Mouse (Mus musculus): ENCODE results near the gene Ndufs7.

The Ndufs7 gene

DNA sequence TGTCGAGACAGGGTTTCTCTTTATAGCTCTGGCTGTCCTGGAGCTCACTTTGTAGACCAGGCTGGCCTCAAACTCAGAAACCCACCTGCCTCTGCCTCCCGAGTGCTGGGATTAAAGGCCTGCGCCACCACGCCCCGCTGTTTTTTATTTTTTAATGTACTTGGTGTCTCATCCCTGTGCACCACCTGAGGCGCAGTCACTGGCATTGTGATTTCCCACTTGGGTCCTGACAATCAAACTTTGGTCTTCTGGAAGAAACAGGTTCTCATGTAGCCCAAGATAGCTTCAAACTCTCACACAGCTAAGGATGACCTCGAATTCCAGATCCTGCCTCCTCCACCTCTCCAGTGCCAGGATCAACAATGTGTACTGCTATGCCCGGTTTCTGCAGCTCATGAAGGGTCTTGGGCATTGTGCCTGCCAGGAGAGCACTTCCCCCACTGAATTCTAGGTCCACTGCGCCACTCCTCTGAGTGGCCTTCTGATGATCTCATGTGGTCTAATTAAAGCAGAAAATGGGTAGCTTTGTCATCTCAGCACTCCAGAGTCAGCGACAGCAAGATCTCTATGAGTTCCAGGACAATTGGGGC, 13.9 kb downstream of the Ndufs7 start:
- no peak for DNase-seq (ENCODE audit: low spot score)

DNA sequence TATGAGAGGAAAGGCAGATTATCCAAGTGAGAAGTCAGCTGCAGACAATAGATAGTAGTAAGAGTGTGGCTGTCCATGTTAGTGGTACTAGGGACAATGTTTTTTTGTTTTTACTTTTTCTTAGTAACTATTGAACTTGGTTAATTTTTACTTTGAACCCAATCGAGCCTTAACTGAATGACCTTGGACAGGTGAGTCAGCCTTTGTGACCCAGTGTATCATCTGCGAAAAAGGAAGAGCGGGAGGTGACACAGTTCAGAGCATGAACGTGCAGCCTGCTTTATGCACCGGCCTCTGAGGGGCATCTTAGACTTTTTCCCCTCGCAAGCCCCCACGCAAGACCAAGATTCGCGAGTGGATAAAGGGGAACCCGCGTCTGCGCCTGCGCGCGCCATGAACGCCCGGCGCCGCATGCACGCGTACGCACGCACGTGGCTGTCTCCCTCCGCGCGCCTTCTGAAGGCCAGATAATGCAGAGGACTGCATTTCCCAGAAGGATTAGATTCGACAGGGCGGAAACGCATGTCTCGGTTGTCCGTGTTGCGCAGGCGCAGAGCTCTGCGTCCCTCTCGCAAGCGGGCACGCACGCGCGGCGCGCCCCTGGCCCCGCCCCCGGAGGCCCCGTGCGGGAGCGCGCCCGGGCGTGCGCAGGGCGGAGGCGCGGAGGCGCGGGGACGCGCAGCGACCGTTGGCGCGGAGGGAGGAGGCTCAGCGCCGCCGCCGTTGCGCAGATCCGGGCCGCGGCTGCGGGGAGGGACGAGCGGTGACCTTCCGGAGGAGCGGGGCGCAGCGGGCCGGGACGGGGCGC, 15.6 kb downstream of the Ndufs7 start:
- peak; percentile 99 for DNase-seq (ENCODE audit: low spot score)

DNA sequence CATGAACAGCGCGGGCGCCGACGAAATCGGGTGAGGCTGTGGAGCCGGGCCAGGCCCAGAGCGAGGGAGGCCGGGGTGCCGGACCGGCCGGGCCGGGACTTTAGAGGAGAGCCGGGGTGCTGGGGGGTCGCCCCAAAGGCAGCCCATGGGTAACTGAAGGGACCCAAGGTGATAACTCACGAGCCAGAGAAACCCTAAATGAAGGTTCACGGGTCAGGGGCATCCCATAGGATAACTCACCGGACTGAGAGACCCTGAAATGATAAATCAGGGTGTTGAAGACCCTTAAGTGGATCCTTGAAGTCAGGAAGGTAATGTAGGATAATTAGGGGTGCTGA, 16.2 kb downstream of the Ndufs7 start:
- DNase-seq (ENCODE audit: low spot score), result no peak

DNA sequence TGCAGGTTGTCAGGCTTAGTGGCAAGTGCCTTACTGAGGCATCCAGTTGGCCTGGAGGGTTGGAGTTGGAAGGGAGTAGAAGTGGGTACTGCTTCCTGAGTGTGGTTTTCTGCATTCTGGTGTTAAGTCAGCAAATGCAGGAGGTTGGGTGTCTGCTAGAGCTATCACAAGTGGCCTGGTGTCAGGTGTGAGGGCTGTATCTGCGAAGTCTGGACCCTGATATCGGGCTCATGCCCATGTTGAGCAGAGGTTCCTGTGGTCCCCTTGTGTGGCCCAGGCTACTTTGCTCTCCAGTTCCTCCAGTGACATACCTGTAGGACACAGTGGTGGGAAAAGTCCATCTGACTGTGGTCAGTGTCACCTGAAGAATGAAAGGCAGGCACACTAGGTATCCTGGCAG, 21.2 kb downstream of the Ndufs7 start:
- no peak for DNase-seq (ENCODE audit: low spot score)

DNA sequence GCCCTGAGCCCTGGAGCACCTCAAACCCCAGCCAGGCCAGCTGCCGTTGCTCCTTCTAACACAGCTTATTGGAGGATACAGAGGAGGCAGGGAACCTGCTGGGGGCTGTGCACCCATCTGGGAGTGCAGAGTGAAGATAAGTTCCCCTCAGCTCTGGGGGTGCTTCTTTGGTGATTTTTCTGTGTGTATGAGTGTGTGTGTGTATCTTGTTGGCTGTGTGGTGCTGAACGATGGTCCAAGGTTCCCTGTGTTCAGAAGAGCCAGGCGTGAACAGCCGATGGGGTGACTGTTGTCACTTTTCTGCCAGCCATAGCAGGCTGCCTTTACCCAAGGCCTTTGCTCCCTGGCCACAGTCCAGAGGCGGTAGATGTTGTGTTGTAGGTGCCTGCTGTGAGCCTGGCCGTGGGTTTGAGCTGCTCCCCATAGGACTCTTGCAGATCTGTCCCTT, 21.8 kb downstream of the Ndufs7 start:
- DNase-seq (ENCODE audit: low spot score), result no peak

DNA sequence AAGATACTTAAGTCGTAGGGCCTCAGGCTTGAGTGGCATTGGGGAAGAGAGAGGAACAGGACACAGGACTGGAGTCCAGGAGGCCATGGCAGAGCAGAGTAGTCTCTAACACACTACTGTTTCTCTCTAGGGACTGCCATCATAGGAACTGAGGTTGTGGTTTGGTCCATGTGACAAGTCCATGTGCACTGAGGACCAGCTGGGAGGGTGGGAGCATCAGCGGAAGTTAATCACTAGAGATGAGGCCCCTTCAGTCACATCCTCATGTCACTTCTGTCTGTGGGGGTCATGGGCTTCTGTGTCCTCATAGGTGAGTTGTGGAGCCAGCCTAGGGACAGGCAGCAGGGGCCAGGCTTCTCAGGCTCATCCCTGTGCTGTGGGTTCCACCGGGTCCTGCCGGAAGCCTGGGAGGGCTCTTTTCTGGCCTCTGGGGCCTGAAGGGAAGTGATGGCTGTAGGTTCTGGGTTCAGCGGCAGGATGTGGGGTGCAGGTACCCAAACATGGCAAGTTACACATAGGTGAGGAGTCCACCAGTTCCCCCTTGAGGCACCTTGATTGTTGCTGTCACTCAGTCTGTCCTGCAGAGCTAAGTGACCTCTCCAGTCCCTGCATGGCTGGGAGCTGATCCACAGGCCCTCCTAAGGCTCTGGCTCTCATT, 22.4 kb downstream of the Ndufs7 start:
- peak; percentile 46 for DNase-seq (ENCODE audit: low spot score)

DNA sequence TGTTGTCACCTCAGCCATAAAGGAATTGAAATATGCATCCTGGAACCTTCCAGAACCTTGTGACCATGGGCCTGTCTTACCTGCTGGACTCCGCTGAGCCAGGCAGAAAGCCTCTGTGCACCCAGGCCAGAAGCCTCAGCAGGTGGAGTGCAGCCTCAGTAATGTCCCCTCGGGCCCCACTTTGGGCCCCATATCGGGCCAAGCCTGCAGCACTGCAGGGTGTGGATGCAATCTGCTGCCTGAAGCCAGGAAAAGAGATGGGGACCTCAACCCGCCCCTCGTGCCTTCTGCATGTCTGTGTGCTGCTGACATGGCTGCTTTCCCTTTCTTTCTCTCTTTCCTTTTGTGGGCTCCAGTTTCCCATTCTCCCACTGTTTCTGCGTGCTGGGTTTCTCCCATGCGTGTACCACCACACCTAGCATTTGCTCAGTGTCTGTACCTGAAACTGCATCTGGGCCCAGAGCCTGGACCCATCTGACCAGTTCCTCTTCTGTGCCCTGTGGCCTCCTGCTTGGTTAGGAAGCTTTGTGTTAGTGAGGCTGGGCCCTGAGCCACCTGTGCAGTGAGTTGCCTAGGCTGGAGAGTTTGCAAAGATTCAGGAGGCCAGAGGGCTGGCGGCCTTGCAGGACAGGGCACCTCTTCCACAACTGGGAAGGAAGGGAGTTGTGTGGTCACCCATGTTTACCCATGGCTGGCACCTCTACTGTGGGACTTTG, 23.1 kb downstream of the Ndufs7 start:
- DNase-seq (ENCODE audit: low spot score), result no peak

DNA sequence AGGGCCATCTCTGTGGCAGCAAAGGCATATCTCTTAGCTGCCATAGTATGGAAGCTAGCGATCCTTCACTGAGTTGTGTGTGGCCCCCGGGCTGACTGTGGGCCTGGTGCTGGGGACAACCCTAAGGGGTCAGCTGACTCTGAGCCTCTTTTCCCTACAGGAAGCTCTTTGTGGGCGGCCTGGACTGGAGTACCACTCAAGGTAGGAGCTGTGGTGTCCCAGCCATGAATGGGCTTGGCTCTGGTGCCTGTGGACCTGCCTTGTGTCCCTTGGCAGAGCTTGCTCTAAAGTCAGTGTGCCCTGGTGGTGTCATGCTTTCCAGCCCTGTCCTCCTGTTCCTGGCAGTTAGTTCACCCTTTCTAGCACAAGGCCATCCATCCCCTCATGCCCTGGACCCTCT, 24.9 kb downstream of the Ndufs7 start:
- no peak for DNase-seq (ENCODE audit: low spot score)

DNA sequence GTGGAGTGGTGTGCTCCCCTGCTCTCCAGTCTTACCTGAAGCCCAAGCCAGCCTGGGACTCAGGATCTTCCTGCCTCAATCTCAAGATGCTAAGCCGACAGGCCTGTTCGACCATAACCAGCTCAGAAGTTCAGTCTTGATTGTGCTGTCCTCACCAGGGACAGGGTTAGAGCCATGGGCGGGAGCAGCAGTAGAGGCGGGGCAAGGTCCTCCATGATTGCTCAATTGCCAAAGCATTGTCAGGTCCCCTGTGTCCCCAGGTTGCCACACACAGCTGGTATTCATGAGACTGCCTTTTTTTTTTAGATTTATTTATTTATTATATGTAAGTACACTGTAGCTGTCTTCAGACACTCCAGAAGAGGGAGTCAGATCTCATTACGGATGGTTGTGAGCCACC, 27.3 kb downstream of the Ndufs7 start:
- DNase-seq (ENCODE audit: low spot score), result no peak

DNA sequence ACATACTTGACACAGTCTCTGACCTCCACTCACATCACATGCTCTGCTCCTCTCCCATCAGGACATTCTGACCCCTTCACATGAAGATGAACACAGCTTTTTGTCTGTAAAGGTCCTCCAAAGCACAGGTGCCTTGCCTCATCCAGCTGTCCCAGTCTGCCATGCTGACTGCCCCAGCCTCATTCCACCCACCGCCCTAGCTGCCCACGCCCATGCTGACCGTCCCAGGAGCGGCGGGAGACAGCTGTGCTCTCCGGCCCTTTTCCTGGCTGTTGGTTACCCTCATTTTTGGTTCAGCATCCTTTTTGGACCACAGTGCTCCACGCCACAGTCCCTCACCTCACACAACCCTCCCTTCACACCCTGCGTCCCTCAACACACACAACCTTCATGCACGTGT, 29.5 kb downstream of the Ndufs7 start:
- DNase-seq (ENCODE audit: low spot score), result no peak

DNA sequence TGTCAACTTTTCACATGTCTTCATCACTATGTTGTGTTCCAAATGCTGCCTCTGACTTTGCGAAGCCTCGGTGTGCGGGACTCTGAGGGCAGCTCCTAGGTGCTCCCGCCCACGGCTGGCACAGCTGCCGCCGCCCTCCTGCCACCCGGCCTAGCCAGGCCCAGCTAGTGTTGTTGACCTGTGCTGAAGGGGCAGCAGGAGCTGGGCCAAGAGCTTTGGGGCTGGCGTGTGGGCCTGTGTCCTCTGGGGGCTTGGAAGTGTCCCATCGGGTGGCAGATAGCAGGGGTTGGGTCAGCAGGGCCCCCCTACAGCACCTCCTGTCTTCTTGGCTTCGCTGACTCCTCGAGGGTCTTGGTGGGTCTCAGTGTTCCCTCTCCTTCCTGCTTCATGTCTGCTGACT, 30.4 kb downstream of the Ndufs7 start:
- DNase-seq (ENCODE audit: low spot score), result no peak

DNA sequence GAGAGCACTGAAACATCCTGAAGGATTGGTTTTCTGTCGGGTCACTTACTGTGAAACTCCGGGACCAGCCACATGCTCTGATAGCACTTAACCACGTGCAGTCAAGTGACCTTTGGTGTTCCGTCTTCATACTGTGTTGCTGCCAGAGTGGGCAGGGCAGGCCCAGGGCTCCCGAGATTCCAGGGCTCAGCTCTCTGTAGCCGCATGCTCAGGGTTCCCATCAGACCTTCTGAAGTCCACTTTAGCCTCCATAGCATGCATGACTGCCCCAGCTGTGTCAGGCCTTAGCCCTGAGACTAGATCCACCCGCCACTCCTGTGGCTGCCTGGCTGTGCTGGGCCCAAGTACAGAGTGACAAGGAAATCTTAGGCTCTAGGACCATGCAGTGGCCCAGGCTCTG, 32.4 kb downstream of the Ndufs7 start:
- DNase-seq (ENCODE audit: low spot score), result no peak

DNA sequence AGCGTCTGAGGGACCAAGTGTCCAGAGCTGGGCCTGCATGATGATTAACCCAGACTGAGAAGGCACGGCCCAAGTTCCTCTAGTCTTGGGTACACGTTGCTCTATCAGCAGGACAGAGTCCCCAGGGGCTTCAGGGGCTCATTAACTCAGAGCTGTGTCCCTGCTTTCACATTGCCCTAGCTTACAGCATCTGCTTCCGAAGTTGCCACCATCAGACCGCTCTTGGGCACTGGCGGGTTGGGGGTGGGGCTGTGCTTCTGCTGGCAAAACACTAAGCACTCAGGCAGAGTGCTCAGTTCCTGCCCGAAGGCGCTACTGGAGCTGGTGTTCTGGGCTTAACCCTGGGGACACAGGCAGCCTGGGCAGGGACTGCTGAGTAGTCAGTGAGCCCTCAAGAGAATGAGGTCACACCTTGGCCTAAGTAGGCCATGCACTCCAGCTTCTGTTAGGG, 33.0 kb downstream of the Ndufs7 start:
- DNase-seq (ENCODE audit: low spot score), result no peak

DNA sequence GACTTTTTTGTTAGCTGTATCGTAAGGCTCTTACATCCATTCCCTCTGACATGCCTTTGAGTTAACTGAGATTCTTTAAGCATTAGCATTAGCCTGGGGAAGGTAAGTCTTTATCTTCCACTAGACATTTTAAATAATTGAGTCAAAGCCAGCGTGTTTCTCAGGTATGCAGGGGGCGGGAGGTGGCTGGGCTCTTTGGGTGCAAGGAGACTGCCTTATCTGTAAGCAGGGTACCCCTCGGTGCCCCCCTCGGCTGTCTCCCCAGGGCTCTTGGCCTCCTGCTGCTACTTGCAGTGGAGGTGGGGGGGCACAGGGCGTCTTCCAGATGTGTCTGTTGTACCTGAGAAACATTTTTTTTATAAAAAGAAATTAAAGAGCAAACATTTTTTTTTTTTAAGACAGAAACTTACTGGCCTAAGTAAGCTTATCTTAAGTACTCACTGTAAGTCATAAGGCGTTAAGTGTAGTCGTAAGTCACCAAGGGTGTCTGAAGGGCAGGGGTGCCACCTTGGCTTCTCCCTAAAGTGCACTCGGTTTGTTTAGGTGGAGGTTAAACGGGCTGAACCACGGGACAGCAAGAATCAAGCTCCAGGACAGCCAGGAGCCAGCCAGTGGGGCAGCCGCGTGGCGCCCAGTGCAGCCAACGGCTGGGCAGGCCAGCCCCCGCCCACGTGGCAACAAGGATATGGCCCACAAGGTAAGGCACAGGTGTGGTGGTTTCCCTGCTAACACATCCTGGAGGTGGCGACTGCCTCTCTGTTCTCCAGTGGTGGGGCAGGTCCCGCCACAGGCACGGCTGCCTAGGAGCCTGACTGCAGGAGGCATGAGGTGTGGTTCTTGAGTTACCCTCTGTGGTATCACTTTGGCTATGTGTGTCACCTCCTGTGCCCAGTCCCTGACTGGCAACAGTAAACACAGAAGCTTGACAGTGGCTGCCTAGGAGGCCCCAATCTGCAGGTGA, 33.8 kb downstream of the Ndufs7 start:
- no peak for DNase-seq (ENCODE audit: low spot score)

DNA sequence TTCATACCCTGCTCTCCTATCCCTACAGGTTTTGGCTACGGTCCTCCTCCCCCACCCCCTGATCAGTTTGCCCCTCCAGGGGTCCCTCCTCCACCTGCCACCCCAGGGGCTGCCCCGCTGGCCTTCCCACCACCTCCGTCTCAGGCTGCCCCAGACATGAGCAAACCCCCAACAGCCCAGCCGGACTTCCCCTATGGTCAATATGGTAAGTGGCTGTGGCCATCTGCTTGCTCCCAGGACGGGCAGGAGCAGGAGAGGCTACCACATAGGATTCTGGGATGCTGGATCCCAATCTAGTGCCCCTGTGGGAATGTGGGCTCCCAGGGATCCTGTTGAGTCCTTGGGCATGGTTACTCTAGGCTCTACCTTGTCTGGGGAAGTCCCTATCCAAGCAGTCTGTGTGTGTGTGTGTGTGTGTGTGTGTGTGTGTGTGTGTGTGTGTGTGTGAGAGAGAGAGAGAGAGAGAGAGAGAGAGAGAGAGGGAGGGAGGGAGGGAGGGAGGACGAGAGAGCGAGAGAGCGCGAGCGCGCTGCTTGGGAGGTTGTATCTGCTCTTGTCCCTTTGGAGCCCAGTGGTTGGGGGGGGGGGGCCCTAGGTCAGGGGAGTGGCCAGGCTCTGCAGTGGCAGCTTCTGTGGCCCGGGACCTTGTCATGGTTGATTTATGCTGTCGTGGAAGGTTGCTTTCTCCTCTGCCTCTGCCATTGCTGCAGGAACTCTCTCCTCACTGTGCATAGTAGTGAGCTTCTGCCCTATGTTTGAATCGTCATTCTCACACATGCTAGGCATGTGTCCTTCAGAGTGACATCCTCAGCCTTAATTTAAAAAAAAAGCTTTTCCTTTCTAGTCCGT, 36.5 kb downstream of the Ndufs7 start:
- DNase-seq (ENCODE audit: low spot score), result no peak

DNA sequence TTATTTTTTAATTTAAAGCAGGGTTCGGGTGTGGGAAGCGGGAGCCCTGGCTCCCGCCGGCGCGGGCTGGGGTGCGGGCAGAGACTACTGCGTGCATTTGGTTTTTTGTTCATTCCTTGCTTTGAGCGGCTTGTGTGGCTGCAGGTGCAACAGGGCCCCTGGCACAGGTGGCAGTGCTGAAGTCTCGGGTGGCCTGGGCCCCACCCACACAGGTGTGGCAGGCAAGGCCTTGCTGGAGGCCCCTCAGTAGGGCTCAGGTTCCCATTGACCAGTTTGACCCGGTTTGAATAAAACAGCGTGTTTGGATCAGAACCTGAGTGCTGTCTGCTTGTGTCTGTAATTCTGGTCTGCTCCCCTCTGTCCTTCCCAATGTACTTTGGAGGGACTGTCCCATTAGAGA, 39.2 kb downstream of the Ndufs7 start:
- no peak for DNase-seq (ENCODE audit: low spot score)

DNA sequence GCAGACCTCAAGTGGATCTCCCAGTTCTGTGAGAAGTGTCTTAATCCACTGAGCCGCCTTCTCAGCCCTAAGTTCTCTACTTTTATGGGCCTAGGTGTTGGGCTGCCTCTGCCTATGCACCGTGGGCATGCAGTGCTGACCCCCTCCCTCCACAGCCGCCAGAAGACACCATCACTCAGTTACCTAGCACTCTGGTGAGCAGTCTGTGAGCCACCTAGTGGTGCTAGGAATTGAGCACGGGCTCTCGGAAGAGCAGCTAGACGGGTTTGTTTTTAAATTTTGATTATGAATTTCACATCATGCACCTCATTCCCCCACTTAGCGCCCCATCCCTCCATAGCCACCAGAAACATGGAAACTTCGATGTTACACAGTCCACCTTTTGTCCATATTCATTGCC, 39.7 kb downstream of the Ndufs7 start:
- no peak for DNase-seq (ENCODE audit: low spot score)

DNA sequence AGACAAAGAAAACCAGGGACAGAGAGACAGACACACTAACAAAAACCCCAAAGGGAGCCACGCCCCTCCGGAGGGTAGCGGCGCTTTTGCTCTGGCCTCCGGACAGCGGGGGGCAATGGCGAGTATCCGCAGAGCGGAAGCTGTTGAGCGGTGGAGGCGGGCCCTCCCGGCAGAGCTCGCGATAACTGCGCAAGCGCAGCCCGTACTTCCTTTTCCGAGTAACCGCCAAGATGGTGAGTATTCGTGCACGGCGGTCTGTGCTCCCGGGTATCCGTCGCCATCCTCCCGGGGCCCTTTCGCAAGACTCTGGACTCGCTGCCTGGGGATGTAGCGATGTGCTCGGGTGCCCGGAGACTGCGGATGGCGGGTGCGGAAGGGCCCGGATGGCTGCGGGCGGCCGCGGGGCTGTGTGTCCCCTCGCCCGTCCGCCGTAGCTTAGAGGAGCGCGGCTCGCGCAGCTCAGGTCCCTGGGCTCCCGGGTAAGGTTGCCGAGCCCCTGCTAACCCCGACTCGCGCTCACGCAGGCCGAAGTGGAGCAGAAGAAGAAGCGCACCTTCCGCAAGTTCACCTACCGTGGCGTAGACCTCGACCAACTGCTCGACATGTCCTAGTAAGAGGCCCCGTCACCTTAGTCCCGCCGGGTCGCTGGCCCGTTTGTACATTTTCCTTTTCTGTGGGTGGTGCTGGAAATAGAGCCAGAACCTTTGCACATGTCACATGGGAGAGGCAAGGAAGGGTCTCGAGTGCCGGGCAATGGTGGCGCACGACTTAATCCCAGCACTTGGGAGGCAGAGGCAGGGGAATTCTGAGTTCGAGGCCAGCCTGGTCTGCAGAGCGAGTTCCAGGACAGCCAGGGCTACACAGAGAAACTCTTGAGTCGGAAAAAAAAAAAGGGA, 43.6 kb downstream of the Ndufs7 start, which contains the start of gene Rps15:
Gene Rps15 (plus strand): TSS at position 203 of the 896 bp plus-strand sequence.
- DNase-seq (ENCODE audit: low spot score), result peak; percentile 96

DNA sequence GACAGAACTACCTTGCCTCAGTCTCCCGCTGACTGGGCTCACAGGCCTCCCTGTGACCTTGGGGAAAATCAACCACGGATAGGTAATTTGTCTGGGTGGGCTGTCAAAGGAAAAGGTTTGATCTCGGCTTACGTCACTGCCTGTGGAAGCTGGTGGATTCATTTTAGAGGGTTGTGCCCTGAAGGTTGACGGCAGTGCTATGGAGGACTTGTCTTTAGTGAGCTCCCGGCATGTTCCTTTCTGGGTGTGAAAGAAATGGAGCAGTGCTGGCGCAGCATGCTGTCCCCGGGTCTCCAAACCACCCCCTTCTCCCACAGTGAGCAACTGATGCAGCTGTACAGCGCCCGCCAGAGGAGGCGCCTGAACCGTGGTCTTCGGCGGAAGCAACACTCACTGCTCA, 44.4 kb downstream of the Ndufs7 start:
- DNase-seq (ENCODE audit: low spot score), result peak; percentile 31

Data from T-cell, adult 2 months (primary cell).